Mouse (Mus musculus): ENCODE measurements around the gene Khdc1a.
"Not testable (repeated sequence)": the region's sequence is repeated elsewhere in the genome, so short reads cannot be mapped to it uniquely, and the experiment has no call there.

Khdc1a gene

GRCm38 (mm10) chr1:21349341-21349740 is at the start of gene Khdc1a:
Gene Khdc1a, plus strand, starts transcription at chr1:21349641.
- DNase-seq (ENCODE audit: low spot score in 2 of 2), result no peak

DNA sequence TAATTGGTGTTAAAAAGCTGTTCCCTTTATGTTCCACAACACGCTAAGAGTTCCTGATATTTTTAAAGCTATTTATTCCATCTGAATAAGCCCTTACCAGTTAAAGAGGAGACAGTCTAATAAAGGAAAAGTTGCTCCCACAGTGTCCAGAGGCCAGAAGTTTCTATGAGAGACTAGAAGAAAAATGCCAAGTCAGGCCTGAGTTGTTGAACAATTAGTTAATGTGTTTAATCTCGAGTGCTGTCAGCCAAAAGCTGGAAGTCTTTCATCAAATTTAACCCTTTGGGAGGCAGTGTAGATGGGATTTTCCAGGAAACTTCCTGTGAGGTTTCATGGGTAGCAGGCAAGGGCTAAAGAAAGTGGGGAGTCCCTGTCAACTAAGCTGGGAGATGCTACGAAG is 49.6 kb upstream of the Khdc1a start:
- DNase-seq (ENCODE audit: low spot score in 2 of 2), result no peak

DNA sequence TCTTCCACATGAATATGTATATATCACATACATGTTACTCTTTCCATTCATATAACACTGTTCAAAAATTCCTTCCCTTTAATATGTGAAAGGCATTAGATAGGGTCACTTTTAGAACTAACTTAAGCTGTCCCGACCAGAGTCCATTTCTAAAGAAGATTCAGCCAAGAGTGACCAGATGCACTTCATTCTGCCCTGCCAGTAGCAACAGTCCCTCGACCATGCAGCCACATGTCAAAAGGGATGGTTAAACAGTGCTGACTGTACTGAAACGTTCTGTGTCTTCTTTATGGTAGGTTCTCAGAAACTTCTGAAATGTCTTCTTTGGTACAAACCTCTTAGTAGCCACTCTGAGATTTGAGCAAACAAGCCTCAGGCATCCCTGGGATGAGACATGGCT is 47.8 kb upstream of the Khdc1a start:
- DNase-seq (ENCODE audit: low spot score in 2 of 2), result no peak

- no peak for DNase-seq (ENCODE audit: low spot score in 2 of 2)
These were observed 45.3 kb upstream of the Khdc1a start for GRCm38 (mm10) chr1:21304174-21304573.

- DNase-seq (ENCODE audit: low spot score in 2 of 2), result no peak
These were observed 44.8 kb upstream of the Khdc1a start for GRCm38 (mm10) chr1:21304646-21305045.

DNA sequence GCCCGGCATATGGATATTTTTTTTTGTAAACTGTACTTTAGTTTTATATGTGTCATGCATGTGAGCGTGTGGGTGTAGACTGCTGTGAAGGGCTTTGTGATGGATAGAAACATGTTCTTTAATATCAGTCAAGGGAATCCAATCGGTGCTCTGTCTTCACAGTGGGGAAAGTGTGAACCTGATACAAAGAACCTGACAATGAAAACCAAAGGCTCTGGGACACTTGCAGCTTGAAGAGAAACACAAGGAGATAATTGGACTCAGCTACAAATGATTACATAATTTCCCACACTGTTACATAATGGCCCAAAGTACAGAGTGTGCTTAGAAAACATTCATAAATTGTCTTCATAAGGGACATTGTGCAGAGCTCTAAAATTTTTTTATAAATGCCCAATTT is 44.0 kb upstream of the Khdc1a start:
- peak in 1 of 2 experiments; percentile 1 for DNase-seq (ENCODE audit: low spot score in 2 of 2)

DNA sequence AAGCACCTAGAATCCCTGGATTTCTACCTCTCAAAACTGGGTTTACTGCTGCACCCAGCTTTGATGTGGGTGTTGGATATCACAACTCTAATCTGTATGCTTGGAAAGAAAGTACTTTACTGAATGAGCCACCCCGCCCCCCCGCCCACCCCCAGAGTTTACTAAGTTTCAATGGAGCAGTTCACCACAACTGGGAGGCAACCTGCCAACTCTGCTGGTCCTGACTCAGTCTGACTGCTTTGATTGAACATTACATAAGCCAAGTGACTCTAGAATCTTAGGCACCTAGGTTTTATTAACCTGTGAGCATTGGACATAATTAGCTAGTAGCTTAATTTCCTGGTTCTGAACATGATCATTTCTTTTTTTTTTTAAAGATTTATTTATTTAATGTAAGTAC is 35.1 kb upstream of the Khdc1a start:
- no peak for DNase-seq (ENCODE audit: low spot score in 2 of 2)

- DNase-seq (ENCODE audit: low spot score in 2 of 2), result no peak
These were observed 33.7 kb upstream of the Khdc1a start for GRCm38 (mm10) chr1:21315756-21316155.

GRCm38 (mm10) chr1:21316305-21316704 is 33.1 kb upstream of the Khdc1a start:
- DNase-seq (ENCODE audit: low spot score in 2 of 2), result no peak

DNA sequence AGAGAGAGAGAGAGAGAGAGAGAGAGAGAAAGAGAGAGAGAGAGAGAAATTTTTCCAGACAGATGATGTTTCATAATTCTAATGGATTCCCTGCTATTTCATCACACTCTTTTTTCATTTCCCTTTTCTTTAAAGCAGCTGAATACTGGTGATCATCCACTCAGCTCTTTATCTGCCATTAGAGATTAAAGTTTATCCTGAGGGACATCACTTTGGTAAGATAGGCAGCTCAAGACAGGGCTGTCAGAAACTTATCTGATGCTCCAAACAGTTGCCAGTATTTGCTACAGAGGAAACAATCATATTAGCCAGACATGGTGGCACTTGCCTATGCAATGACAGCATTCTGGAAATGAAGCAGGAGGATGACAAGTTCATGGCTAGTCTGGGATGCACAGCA is 31.2 kb upstream of the Khdc1a start:
- no peak for DNase-seq (ENCODE audit: low spot score in 2 of 2)

DNA sequence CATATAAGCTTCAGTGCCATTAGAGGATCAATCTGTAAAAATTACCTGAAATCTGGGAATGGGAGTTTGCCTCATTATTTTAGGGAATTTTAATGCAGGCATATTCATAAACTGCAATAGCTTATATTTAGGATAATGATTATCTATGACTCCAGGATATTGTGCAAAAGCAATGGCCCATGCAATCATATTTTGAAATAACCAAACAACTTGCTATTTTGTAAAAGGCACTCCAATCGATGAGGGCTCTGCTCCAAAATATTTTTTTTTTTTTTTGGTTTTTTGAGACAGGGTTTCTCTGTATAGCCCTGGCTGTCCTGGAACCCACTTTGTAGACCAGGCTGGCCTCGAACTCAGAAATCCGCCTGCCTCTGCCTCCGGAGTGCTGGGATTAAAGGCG is 29.2 kb upstream of the Khdc1a start:
- DNase-seq (ENCODE audit: low spot score in 2 of 2), result not testable (repeated sequence)

- DNase-seq (ENCODE audit: low spot score in 2 of 2), result no peak
These were observed 27.8 kb upstream of the Khdc1a start for GRCm38 (mm10) chr1:21321656-21322055.

DNA sequence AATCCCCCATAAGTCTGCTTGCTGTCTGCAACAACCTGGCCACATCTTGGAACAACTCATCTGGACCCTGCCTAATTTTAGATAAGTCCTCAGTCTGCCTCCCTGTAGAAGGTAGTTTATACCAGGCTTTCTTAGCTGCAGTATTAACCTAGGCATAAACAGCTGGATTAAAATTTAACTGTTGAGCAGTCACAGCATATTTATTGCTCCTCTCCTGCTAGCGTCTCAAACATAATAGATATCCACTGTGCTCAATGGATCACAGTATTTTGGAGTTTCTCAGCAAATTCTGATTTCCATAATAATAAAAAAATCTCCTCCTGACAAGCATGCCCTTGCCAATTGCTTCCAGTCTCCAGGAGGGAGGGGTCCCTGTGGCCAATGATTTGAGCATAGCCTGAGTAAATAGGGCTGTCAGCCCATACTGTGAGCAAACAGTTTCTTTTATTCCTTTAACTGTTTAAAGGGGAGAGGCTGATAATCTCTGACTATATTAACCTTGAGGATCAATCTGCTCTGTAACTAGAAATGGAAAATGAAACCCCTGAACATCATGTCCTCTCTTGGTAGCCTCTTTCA is 25.4 kb upstream of the Khdc1a start:
- no peak for DNase-seq (ENCODE audit: low spot score in 2 of 2)

DNA sequence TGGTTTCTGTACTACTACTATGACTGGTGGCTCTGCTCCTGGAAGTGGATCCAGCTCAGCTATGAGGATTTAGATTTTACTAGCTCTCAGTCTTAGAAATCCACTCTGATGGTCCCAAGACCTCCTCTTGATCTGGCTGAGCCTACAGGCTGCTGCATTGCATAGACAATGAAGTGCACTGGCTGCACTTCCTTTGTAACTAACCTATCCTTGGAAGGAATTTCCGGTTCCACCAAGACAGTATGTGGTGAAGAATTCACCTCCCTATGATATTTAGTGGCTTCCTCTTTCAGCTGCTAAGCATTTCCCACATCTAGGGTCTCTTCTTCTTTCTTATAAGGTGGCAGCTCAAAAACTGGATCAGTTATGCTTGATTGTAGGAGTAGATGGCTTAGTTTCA is 24.8 kb upstream of the Khdc1a start:
- no peak for DNase-seq (ENCODE audit: low spot score in 2 of 2)

DNA sequence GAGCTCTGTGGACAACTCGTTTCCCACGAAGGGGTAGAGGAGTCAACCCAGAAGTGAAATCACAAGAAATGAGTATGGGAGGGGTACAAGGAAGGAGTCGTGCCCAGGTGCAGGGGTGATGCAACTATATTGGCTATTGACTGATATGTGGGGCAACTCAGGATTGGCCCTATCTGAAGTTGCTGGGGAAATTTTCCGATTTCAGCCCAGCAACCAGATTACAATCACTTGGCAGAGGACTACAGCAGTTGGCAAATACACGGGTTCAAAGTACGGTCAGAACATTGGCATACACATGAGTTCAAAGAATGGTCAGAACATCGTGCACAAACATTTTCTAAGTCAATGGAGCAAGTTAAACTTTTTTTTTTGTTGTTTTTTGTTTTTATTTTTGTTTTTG is 22.7 kb upstream of the Khdc1a start:
- no peak for DNase-seq (ENCODE audit: low spot score in 2 of 2)

GRCm38 (mm10) chr1:21331161-21331560 is 18.3 kb upstream of the Khdc1a start:
- DNase-seq (ENCODE audit: low spot score in 2 of 2), result not testable (repeated sequence)

- DNase-seq (ENCODE audit: low spot score in 2 of 2), result no peak
These were observed 16.0 kb upstream of the Khdc1a start for GRCm38 (mm10) chr1:21333222-21333973.

GRCm38 (mm10) chr1:21335836-21336235 is 13.6 kb upstream of the Khdc1a start:
- no peak for DNase-seq (ENCODE audit: low spot score in 2 of 2)

GRCm38 (mm10) chr1:21340745-21341144 is 8.7 kb upstream of the Khdc1a start:
- no peak for DNase-seq (ENCODE audit: low spot score in 2 of 2)

- peak; percentile 47 to 66 for DNase-seq (ENCODE audit: low spot score in 2 of 2)
These were observed 5.2 kb upstream of the Khdc1a start for GRCm38 (mm10) chr1:21344253-21344652.

- DNase-seq (ENCODE audit: low spot score in 2 of 2), result not testable (repeated sequence)
These were observed 4.7 kb upstream of the Khdc1a start for GRCm38 (mm10) chr1:21344752-21345151.

DNA sequence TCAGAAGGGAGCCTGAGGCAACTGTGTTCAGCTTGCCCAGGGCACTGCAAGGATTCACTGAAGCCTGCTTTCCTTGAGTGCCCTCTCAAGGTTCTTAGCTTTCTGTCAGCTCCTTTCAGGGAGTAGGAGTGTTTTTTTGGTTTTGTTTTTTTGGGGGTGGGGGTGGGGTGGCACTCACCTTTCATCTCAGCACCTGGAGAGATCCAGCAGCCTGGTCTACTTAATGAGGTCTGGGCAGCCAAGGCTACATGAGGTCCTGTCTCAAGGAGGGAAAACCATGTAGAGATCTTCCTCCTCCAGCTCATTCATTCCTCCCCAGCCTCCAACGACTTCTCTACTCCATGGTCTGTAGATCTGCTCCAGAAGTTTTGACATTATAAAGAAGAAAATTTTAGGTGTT is 18.6 kb downstream of the Khdc1a start, which contains the start of gene Khdc1c:
TSS of gene Khdc1c (plus strand) at position 301 of the 400 bp plus-strand sequence.
- not testable (repeated sequence) for DNase-seq (ENCODE audit: low spot score in 2 of 2)

DNA sequence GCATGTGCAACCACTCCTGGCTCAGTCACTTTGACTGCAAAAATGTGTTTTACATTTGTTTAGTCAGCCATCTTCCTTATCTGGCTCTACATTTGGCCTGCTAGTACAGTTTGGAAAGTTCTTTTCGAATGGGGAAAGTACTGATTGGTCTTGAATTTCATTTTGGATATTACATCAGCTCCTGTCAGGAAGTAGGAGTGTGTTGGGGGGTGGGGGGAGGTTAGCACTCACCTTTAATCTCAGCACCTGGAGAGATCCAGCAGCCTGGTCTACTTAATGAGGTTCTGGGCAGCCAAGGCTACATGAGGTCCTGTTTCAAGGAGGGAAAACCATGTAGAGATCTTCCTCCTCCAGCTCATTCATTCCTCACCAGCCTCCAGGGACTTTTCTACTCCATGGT is 33.8 kb downstream of the Khdc1a start, which contains the start of gene Khdc1b:
TSS of gene Khdc1b (plus strand) at position 301 of the 400 bp plus-strand sequence.
- no peak for DNase-seq (ENCODE audit: low spot score in 2 of 2)

Measured in frontal cortex, postnatal 36 days (tissue).